Mouse (Mus musculus): ENCODE measurements around the gene Capns2. TPM values are rescaled to one million over a fixed set of nuclear protein-coding genes. Genes with fewer than 3 reads are reported as not detected.

Gene Capns2
- polyA plus RNA-seq, 1 experiment from 2014 or later = not detected

- no peaks in the 10 kb centered on the region for H3K4me1 ChIP-seq (ENCODE audit: control insufficient read depth, insufficient read depth, low read length)
- H3K27me3 ChIP-seq (replicated peaks; ENCODE audit: control insufficient read depth, insufficient read depth, low read length) = no peaks in the 10 kb centered on the region
- H3K9me3 ChIP-seq (ENCODE audit: control insufficient read depth, low read length) = no peaks in the 10 kb centered on the region
- 76% methylated on average over 9 of the region's 9 CpGs for WGBS
- H3K36me3 ChIP-seq (ENCODE audit: control insufficient read depth, insufficient read depth, low read length) = no peaks in the 10 kb centered on the region
- no peak overlapping the region for H3K9ac ChIP-seq (ENCODE audit: low read depth, low read length)
- H3K4me3 ChIP-seq (ENCODE audit: low read length) = no peak overlapping the region
- H3K4me2 ChIP-seq (ENCODE audit: low read depth, low read length) = no peak overlapping the region
- no peak for ATAC-seq
- no peak overlapping the region for H3K27ac ChIP-seq (ENCODE audit: low read length)
Observed at GRCm38 (mm10) chr8:92899590-92899989, 1.6 kb upstream of the Capns2 start.

DNA sequence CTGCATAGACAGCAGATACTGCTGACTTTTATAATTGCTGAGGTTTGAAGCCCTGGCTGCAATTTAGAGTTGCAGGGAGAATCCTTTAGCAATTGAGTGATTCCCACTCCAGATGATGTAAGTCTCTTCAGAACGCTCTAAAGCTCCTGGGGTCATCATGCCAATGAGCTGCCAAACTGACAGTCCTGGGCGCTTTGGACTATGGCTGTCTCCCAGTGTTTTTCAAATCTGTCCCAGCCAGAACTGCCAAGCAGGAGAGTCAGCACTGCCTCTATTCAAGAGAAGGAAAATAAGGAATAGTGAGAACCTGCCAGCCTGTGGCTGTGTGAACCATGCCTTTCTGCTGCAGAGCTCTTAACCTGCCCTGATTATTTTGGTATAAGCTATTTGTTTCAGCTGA lies 1.8 kb downstream of the Capns2 start:
- no peak overlapping the region for H3K4me3 ChIP-seq (ENCODE audit: low read length)
- no peak overlapping the region for H3K27ac ChIP-seq (ENCODE audit: low read length)
- 82% methylated on average over 2 of the region's 2 CpGs for WGBS
- no peaks in the 10 kb centered on the region for H3K9me3 ChIP-seq (ENCODE audit: control insufficient read depth, low read length)
- no peaks in the 10 kb centered on the region for H3K27me3 ChIP-seq (replicated peaks; ENCODE audit: control insufficient read depth, insufficient read depth, low read length)
- H3K4me2 ChIP-seq (ENCODE audit: low read depth, low read length) = no peak overlapping the region
- ATAC-seq = no peak
- no peaks in the 10 kb centered on the region for H3K36me3 ChIP-seq (ENCODE audit: control insufficient read depth, insufficient read depth, low read length)
- H3K9ac ChIP-seq (ENCODE audit: low read depth, low read length) = no peak overlapping the region
- H3K4me1 ChIP-seq (ENCODE audit: control insufficient read depth, insufficient read depth, low read length) = no peaks in the 10 kb centered on the region

DNA sequence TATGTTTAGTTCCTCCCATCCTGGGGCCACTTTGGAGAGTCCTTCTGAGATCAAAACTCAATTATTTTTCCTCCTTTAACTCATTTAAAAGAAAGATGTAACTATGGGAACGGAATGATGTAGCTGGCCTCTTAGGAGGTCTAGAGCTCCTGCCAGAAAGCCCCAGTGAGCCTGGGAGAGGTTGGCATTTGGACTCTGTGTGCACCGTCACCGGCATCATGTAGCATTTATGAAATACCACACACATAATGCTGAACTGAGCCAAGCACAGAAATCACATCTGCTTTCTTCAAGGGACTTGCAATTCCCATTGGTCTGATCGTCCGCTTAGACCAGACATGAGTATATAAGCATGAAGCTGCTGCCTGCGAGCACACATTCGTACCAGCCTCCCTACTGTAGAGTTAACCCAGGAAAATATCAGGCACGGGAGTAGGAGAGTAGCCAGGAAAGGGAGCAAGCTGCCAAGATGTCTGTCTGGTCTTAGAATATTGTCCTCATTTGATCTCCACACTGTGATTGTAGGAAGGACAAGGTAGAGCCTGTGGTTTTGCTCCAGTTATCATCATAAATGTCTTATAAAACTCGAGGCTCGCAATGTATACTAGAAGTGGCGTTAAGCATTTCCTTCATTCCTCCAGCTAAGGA lies 2.4 kb downstream of the Capns2 start:
- ATAC-seq = no peak
- H3K27me3 ChIP-seq (replicated peaks; ENCODE audit: control insufficient read depth, insufficient read depth, low read length) = no peaks in the 10 kb centered on the region
- 87% methylated on average over 11 of the region's 11 CpGs for WGBS
- H3K4me2 ChIP-seq (ENCODE audit: low read depth, low read length) = no peak overlapping the region
- no peaks in the 10 kb centered on the region for H3K36me3 ChIP-seq (ENCODE audit: control insufficient read depth, insufficient read depth, low read length)
- no peaks in the 10 kb centered on the region for H3K9me3 ChIP-seq (ENCODE audit: control insufficient read depth, low read length)
- no peak overlapping the region for H3K4me3 ChIP-seq (ENCODE audit: low read length)
- H3K9ac ChIP-seq (ENCODE audit: low read depth, low read length) = no peak overlapping the region
- no peaks in the 10 kb centered on the region for H3K4me1 ChIP-seq (ENCODE audit: control insufficient read depth, insufficient read depth, low read length)
- H3K27ac ChIP-seq (ENCODE audit: low read length) = no peak overlapping the region

DNA sequence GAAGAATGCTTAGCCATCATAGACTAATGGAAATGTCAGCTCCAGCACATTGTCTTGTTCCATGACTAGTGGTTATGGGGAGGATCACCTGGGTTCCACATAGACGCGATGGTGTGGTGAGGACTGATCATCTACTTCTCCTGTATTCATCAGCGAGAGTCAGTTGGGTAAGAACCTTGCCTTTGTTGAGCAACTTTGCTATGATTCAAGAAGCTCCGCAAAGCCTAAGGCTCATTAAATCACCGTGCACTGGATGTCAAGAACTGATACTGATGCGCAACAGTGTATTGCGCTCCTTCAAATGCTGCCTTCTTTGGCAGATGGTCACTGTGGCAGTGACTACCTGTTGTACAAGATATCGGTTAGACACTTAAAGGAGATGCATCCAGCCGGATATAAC lies 5.3 kb downstream of the Capns2 start:
- no peaks in the 10 kb centered on the region for H3K9me3 ChIP-seq (ENCODE audit: control insufficient read depth, low read length)
- H3K4me2 ChIP-seq (ENCODE audit: low read depth, low read length) = no peak overlapping the region
- no peaks in the 10 kb centered on the region for H3K4me1 ChIP-seq (ENCODE audit: control insufficient read depth, insufficient read depth, low read length)
- WGBS = 95% methylated on average over 9 of the region's 9 CpGs
- no peak for ATAC-seq
- H3K27me3 ChIP-seq (replicated peaks; ENCODE audit: control insufficient read depth, insufficient read depth, low read length) = no peaks in the 10 kb centered on the region
- H3K9ac ChIP-seq (ENCODE audit: low read depth, low read length) = no peak overlapping the region
- no peak overlapping the region for H3K27ac ChIP-seq (ENCODE audit: low read length)
- H3K4me3 ChIP-seq (ENCODE audit: low read length) = no peak overlapping the region
- no peaks in the 10 kb centered on the region for H3K36me3 ChIP-seq (ENCODE audit: control insufficient read depth, insufficient read depth, low read length)

GRCm38 (mm10) chr8:92908448-92908847 lies 7.2 kb downstream of the Capns2 start:
- Histone ChIP-seq H3K27me3 (replicated peaks; ENCODE audit: control insufficient read depth, insufficient read depth, low read length) (no peaks in the 10 kb centered on the region), H3K36me3 (ENCODE audit: control insufficient read depth, insufficient read depth, low read length) (no peaks in the 10 kb centered on the region), H3K9me3 (ENCODE audit: control insufficient read depth, low read length) (no peaks in the 10 kb centered on the region), H3K9ac (ENCODE audit: low read depth, low read length) (no peak overlapping the region), H3K4me2 (ENCODE audit: low read depth, low read length) (no peak overlapping the region), H3K4me1 (ENCODE audit: control insufficient read depth, insufficient read depth, low read length) (no peaks in the 10 kb centered on the region), H3K4me3 (ENCODE audit: low read length) (no peak overlapping the region), H3K27ac (ENCODE audit: low read length) (no peak overlapping the region)
- ATAC-seq = no peak
- 85% methylated on average over 2 of the region's 2 CpGs for WGBS

DNA sequence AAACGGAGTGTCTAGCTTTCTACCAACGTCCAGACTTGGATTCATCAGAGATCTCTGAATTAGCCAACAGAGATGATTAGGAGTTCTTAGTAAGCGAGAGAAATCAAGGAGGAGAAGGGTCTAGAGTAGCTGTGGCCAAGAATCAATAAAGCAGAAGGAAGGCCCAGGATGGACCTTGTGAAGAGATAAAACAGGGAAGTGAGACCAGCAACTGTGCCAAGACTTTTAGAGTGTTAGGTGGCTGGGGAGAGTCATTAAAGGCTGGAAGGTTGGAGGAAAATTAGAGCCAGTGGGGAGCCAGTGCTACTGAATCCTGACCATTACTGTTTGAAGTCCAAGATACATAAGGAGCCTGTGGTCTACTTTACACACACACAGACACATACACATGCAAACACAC lies 10.3 kb downstream of the Capns2 start:
- H3K4me3 ChIP-seq (ENCODE audit: low read length) = no peak overlapping the region
- H3K4me1 ChIP-seq (ENCODE audit: control insufficient read depth, insufficient read depth, low read length) = no peaks in the 10 kb centered on the region
- no peak overlapping the region for H3K9ac ChIP-seq (ENCODE audit: low read depth, low read length)
- 83% methylated on average over 3 of the region's 3 CpGs for WGBS
- no peak overlapping the region for H3K4me2 ChIP-seq (ENCODE audit: low read depth, low read length)
- H3K9me3 ChIP-seq (ENCODE audit: control insufficient read depth, low read length) = no peaks in the 10 kb centered on the region
- no peak for ATAC-seq
- H3K27ac ChIP-seq (ENCODE audit: low read length) = no peak overlapping the region
- H3K36me3 ChIP-seq (ENCODE audit: control insufficient read depth, insufficient read depth, low read length) = no peaks in the 10 kb centered on the region
- no peaks in the 10 kb centered on the region for H3K27me3 ChIP-seq (replicated peaks; ENCODE audit: control insufficient read depth, insufficient read depth, low read length)

DNA sequence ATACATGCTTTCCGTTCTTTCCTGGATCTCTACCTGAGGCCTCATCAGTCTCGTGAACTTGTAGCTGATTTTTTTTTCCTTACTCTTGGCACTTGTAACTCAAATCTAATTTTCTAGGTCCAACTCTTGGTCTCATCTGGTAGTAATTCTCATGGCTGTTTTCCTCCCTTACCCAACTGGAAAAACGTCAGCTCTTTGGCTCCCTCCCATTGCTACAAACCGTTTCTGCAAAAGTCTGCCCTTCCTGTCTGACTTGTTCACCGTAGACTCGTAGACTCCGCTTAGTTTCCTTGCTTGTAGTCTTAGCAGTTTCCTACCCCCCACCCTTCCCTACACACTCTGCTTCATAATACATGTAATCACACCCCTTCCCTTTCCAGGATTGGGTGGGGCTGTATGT lies 12.2 kb downstream of the Capns2 start:
- Histone ChIP-seq H3K36me3 (ENCODE audit: control insufficient read depth, insufficient read depth, low read length) (no peaks in the 10 kb centered on the region), H3K4me2 (ENCODE audit: low read depth, low read length) (no peak overlapping the region), H3K27ac (ENCODE audit: low read length) (no peak overlapping the region), H3K9me3 (ENCODE audit: control insufficient read depth, low read length) (no peaks in the 10 kb centered on the region), H3K4me1 (ENCODE audit: control insufficient read depth, insufficient read depth, low read length) (no peaks in the 10 kb centered on the region), H3K9ac (ENCODE audit: low read depth, low read length) (no peak overlapping the region), H3K27me3 (replicated peaks; ENCODE audit: control insufficient read depth, insufficient read depth, low read length) (no peaks in the 10 kb centered on the region), H3K4me3 (ENCODE audit: low read length) (no peak overlapping the region)
- WGBS = 83% methylated on average over 7 of the region's 7 CpGs
- ATAC-seq = no peak

GRCm38 (mm10) chr8:92916082-92916481 lies 14.9 kb downstream of the Capns2 start:
- Histone ChIP-seq H3K27me3 (replicated peaks; ENCODE audit: control insufficient read depth, insufficient read depth, low read length) (no peaks in the 10 kb centered on the region), H3K27ac (ENCODE audit: low read length) (no peak overlapping the region), H3K9ac (ENCODE audit: low read depth, low read length) (no peak overlapping the region), H3K4me1 (ENCODE audit: control insufficient read depth, insufficient read depth, low read length) (no peaks in the 10 kb centered on the region), H3K4me3 (ENCODE audit: low read length) (no peak overlapping the region), H3K9me3 (ENCODE audit: control insufficient read depth, low read length) (no peaks in the 10 kb centered on the region), H3K36me3 (ENCODE audit: control insufficient read depth, insufficient read depth, low read length) (no peaks in the 10 kb centered on the region), H3K4me2 (ENCODE audit: low read depth, low read length) (no peak overlapping the region)
- 84% methylated on average over 3 of the region's 3 CpGs for WGBS
- ATAC-seq = no peak

DNA sequence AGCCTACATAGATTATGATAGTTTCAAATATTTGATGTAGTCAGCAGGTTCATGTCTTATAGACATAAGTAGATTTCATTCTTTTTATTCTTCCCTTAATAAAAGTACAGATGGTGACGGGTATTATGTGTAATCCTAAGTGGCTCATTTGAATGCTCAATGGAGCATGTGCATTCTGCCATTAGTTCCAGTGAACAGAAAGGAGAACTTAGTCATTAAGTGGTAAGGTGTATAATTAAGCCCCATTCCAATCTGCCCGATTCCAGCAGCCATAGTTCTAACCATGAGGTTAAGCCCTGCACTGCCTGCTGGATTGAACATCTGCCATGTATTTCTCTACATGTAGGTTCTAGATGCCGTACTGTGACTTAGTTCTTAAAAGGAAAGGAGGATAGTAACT lies 20.6 kb downstream of the Capns2 start:
- H3K36me3 ChIP-seq (ENCODE audit: control insufficient read depth, insufficient read depth, low read length) = no peaks in the 10 kb centered on the region
- no peaks in the 10 kb centered on the region for H3K4me1 ChIP-seq (ENCODE audit: control insufficient read depth, insufficient read depth, low read length)
- WGBS = 93% methylated on average over 3 of the region's 3 CpGs
- no peak overlapping the region for H3K27ac ChIP-seq (ENCODE audit: low read length)
- H3K4me3 ChIP-seq (ENCODE audit: low read length) = no peak overlapping the region
- H3K4me2 ChIP-seq (ENCODE audit: low read depth, low read length) = no peak overlapping the region
- H3K9me3 ChIP-seq (ENCODE audit: control insufficient read depth, low read length) = no peaks in the 10 kb centered on the region
- no peaks in the 10 kb centered on the region for H3K27me3 ChIP-seq (replicated peaks; ENCODE audit: control insufficient read depth, insufficient read depth, low read length)
- ATAC-seq = no peak
- H3K9ac ChIP-seq (ENCODE audit: low read depth, low read length) = no peak overlapping the region

- WGBS = 75% methylated on average over 4 of the region's 4 CpGs
- H3K27ac ChIP-seq (ENCODE audit: low read length) = no peak overlapping the region
- H3K4me2 ChIP-seq (ENCODE audit: low read depth, low read length) = no peak overlapping the region
- H3K9ac ChIP-seq (ENCODE audit: low read depth, low read length) = no peak overlapping the region
- 0 out of 2 replicates have a peak, but pooled peaks cover 3% of the 10 kb centered on the region for H3K9me3 ChIP-seq (ENCODE audit: control insufficient read depth, low read length)
- H3K4me1 ChIP-seq (ENCODE audit: control insufficient read depth, insufficient read depth, low read length) = no peaks in the 10 kb centered on the region
- no peaks in the 10 kb centered on the region for H3K36me3 ChIP-seq (ENCODE audit: control insufficient read depth, insufficient read depth, low read length)
- ATAC-seq = no peak
- H3K4me3 ChIP-seq (ENCODE audit: low read length) = no peak overlapping the region
- H3K27me3 ChIP-seq (replicated peaks; ENCODE audit: control insufficient read depth, insufficient read depth, low read length) = no peaks in the 10 kb centered on the region
Observed at GRCm38 (mm10) chr8:92928986-92929385, 27.8 kb downstream of the Capns2 start.

All from intestine, embryonic 16.5 days (tissue).